Mouse (Mus musculus) heart, embryonic 10.5 days (tissue): ENCODE measurements around the gene Pik3c2a. TPM values are rescaled to one million over a fixed set of nuclear protein-coding genes. Genes with fewer than 3 reads are reported as not detected.
A peak's percentile ranks its signal among the peaks of the same experiment; 100 is the strongest.

ENCODE experiments used
- DNase-seq: peaks from one replicate; pipeline ENCODE4 v3.0.0-alpha.2; 2017; ENCODE audit warnings: low spot score
- H3K27ac ChIP-seq: fragments of 300-500 bp; sonication (generic); 2 replicates; pipeline ENCODE4 v1.5.1; 2016; ENCODE audit warnings: mild to moderate bottlenecking
- H3K27me3 ChIP-seq: fragments of 300-500 bp; sonication (generic); 2 replicates; pipeline ENCODE4 v1.6.1; 2016; ENCODE audit warnings: mild to moderate bottlenecking; ENCODE audit not compliant: poor library complexity, insufficient read depth, severe bottlenecking
- H3K36me3 ChIP-seq: fragments of 300-500 bp; sonication (generic); 2 replicates; pipeline ENCODE4 v1.6.1; 2016; ENCODE audit warnings: mild to moderate bottlenecking, moderate library complexity
- H3K4me1 ChIP-seq: fragments of 300-500 bp; sonication (generic); 2 replicates; pipeline ENCODE4 v1.6.1; 2016; ENCODE audit warnings: mild to moderate bottlenecking
- H3K4me3 ChIP-seq: fragments of 300-500 bp; sonication (generic); 2 replicates; pipeline ENCODE4 v1.5.1; 2016; ENCODE audit warnings: mild to moderate bottlenecking, moderate library complexity
- H3K9me3 ChIP-seq: fragments of 300-500 bp; sonication (generic); 2 replicates; pipeline ENCODE4 v1.6.1; 2016; ENCODE audit warnings: mild to moderate bottlenecking, moderate library complexity
- WGBS: fragments of 180-500 bp; shearing (Covaris S2); methylation state at CpG from one replicate; pipeline ENCODE4 v1.1.7; 2016; 5-methylcytosine and 5-hydroxymethylcytosine counted together
- polyA plus RNA-seq: library from polyadenylated mRNA; unstranded; fragments of >200 nt; fragmentation: Nextera tagmentation; extraction: Ambion mirVana; gene quantifications from 2 replicates; pipeline ENCODE4 v1.2.1, GENCODE M21; 2016

The Pik3c2a gene
- polyA plus RNA-seq, 1 experiment from 2014 or later, result 23.2 TPM

DNA sequence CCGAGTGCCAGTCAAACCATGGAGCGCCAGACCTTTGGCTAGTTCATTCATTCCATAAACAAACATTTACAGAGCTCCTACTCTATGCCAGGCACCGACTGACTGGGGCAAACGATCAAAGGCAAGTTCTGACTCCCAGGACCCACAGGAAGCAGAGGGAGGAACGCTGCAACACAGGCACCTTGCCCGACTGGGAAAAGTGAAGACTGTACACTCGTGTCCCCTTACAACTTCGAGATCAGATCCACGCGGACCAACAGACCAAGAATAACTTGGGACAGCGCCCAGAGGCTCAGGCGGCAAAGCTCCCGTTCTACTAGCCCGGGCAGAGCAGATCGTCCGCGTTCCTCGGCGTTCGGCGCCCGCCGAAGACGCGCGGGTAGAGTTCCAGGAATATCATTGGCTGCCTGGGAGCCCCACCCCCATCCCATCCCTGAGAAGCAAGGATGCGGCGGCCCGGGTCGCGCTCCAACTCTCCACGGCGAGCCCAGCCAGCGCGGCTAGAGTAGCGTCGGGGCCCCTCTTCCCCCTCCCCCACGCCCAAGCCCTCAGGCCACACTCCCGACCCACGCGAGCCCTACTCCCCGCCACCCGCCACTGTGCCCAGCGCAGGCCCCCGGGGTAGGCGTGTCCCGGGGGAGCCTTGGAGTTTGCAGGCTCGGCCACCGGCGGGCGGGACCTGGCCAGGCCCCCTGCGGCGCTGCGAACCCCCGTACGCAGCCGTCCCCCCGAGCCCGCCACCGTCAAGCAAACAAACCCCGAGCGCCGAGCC is 136.0 kb downstream of the Pik3c2a start:
- peak overlapping the region; percentile 86 for H3K4me3 ChIP-seq
- H3K27ac ChIP-seq, result peak overlapping the region; percentile 85
- DNase-seq, result peak; percentile 92
- peaks cover 32% of the 10 kb centered on the region for H3K4me1 ChIP-seq
- H3K36me3 ChIP-seq, result no peaks in the 10 kb centered on the region
- under 1% methylated on average over 63 of the region's 63 CpGs for WGBS
- no peaks in the 10 kb centered on the region for H3K9me3 ChIP-seq
- H3K27me3 ChIP-seq, result peaks cover 4% of the 10 kb centered on the region; the same call in 1 of the 2 replicates

DNA sequence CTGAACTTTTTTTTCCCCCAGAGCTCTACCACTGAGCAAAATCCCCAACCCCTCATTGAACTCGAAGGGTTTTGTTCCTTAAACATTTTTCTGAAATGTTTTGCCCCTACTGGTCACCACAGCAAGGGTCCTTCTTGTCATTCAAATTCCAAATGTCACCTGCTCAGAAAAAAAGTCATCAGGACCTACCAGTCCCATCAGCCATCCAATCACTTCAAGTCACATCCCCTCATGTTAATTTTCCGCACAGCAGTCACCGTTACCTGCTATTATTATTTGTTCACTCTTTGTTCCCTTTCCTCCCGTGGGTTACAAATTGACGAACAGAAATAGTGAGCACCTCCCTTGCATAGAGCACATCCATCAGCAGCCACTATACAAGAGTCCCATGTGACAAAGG is 136.6 kb downstream of the Pik3c2a start:
- Histone ChIP-seq H3K27ac (no peak overlapping the region), H3K4me1 (peaks cover 34% of the 10 kb centered on the region), H3K9me3 (no peaks in the 10 kb centered on the region), H3K27me3 (peaks cover 4% of the 10 kb centered on the region; the same call in 1 of the 2 replicates), H3K36me3 (no peaks in the 10 kb centered on the region), H3K4me3 (peak overlapping the region; percentile 86)
- 23% methylated on average over 5 of the region's 5 CpGs for WGBS
- DNase-seq, result no peak

DNA sequence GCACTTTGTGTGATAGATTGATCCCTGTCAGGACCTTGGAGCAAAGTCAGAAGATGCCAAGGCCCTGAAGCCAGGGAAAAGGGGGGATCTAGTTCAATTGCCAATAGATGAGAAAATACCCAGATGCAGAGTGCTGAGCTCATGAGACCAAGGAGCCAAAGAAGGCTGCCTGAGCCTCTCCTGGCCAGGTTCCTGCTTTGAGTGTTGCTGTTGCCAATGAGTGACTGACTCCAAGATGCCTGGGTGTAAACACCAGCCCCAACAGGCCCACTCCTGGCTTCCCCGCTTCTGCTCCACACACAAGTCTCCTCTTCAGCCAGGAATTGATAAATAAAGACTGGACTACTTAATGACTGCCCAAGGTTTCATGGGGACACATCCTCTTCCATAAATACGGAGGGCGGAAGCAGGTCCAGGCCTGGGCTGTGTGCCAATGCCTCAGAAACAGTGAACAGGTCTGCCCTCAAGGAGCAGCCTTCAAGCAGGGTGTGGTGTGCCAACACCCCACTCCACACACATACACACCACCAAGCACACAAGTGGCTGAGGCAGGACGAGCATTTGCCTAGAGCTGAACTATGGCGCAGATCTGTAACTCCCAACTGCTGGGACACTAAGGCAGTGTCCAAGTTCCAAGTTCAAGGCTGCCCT is 141.5 kb downstream of the Pik3c2a start:
- Histone ChIP-seq H3K27me3 (peaks cover 4% of the 10 kb centered on the region; the same call in 1 of the 2 replicates), H3K36me3 (no peaks in the 10 kb centered on the region), H3K4me3 (no peak overlapping the region), H3K9me3 (no peaks in the 10 kb centered on the region), H3K27ac (peak overlapping the region; percentile 48; the same call in 1 of the 2 replicates), H3K4me1 (peaks cover 36% of the 10 kb centered on the region)
- no peak for DNase-seq
- 91% methylated on average over 5 of the region's 5 CpGs for WGBS

DNA sequence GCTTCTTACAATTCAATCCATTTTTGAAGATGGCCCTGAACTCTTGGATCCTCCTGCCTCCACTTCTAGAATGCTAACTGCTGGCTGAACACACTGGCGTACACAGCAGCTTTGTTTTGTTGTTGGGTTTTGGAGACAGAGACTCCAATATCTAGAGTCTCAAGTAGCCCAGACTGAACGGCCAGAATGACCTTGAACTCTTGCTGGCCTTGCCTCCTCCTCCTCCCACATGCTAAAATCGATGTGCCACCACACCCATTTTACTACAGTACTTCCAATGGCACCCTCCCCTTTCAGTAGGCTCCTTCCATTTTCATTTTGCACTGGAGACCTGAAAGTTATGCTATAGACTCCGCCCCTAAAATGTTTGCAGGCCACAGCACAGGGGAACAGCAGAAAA is 142.1 kb downstream of the Pik3c2a start:
- peak overlapping the region; percentile 48; the same call in 1 of the 2 replicates for H3K27ac ChIP-seq
- H3K27me3 ChIP-seq, result peaks cover 4% of the 10 kb centered on the region; the same call in 1 of the 2 replicates
- H3K9me3 ChIP-seq, result no peaks in the 10 kb centered on the region
- peaks cover 30% of the 10 kb centered on the region for H3K4me1 ChIP-seq
- no peaks in the 10 kb centered on the region for H3K36me3 ChIP-seq
- 67% methylated on average over 4 of the region's 4 CpGs for WGBS
- H3K4me3 ChIP-seq, result no peak overlapping the region
- no peak for DNase-seq

DNA sequence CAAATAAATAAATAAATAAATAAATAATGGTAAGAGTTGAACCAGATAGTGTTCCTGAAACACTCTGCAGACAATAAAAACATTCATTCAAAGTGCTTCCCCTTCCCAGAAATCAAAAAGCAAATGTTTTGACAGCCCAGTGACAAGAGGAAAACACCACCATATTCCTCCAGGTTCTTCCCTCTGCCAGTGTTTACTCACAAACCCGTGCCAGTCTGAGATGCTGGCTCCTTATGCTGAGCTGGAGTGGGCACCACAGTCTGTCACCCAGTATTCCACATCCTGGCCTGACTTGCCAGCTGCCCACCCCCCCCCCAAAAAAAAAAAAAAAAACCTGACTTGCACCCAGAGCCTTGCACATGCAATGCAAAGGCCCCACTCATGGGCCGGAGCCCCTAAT is 144.4 kb downstream of the Pik3c2a start:
- no peaks in the 10 kb centered on the region for H3K36me3 ChIP-seq
- H3K27ac ChIP-seq, result no peak overlapping the region
- no peaks in the 10 kb centered on the region for H3K9me3 ChIP-seq
- 78% methylated on average over 2 of the region's 2 CpGs for WGBS
- no peaks in the 10 kb centered on the region for H3K27me3 ChIP-seq
- H3K4me3 ChIP-seq, result no peak overlapping the region
- no peak for DNase-seq
- peaks cover 41% of the 10 kb centered on the region for H3K4me1 ChIP-seq

DNA sequence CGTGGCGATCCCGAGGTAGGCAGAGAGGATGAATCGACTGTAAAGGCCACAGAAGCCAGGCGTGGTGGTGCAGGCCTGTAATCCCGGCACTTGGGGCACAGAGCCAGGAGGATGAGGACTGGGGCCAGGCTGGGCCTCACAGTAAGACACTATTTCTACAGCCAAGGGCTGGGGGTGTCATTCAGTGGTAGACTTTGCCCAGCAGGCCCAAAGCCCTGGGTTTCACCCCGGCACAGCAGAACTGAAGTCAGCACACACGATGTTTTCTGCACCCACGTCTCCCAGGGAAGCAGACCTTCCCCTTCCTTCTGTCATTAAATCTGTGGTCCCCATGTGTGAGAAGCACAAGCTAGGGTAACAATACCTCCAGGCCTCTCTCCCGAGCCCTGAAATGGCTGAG is 144.9 kb downstream of the Pik3c2a start:
- DNase-seq, result no peak
- Histone ChIP-seq H3K9me3 (no peaks in the 10 kb centered on the region), H3K27ac (no peak overlapping the region), H3K27me3 (no peaks in the 10 kb centered on the region), H3K4me1 (peaks cover 42% of the 10 kb centered on the region), H3K36me3 (no peaks in the 10 kb centered on the region), H3K4me3 (no peak overlapping the region)
- WGBS, result 75% methylated on average over 10 of the region's 10 CpGs

DNA sequence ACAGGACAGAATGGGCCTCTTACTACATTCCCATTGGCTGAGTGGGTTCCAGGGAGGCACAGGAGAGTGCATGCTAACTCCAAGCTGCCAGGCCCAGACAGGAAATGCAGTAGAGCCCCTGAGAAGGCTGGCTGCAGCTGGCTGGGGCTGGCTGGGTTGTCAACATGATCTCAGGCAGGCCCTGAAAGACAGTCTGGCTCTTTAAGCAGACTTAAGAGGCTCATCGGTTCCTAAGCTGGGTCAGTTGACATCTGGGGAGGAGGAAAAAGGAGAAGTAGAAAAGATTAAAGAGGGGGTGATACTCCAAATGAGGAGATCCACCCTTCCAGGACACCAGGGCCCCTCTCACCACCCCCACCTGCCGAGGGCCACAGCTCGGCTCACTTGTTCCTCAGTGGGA is 148.3 kb downstream of the Pik3c2a start:
- WGBS, result 40% methylated on average over 3 of the region's 3 CpGs
- H3K9me3 ChIP-seq, result no peaks in the 10 kb centered on the region
- H3K27ac ChIP-seq, result peak overlapping the region; percentile 76
- peaks cover 46% of the 10 kb centered on the region for H3K4me1 ChIP-seq
- H3K36me3 ChIP-seq, result no peaks in the 10 kb centered on the region
- DNase-seq, result no peak
- H3K4me3 ChIP-seq, result no peak overlapping the region
- no peaks in the 10 kb centered on the region for H3K27me3 ChIP-seq

DNA sequence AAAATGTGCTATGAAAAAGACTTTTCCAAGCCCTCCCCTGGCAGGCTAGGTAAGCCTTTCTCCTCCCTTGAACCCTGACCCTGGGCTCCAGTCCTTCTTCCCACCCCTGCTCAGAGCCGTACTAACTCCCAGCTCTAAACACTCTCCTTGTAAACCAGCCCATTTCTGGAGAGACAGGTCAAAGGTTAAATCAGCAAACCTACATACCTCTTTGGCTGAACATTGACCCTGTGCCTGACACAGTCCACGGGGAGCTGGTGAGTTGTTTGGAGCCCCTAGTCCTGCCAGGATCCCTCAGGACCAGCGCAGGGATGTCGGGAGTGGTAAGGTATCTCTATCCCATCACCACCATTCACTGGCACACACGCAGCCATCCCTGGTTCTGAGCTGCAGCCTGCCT is 150.9 kb downstream of the Pik3c2a start:
- Histone ChIP-seq H3K27ac (peak overlapping the region; percentile 59), H3K4me1 (peaks cover 49% of the 10 kb centered on the region), H3K36me3 (no peaks in the 10 kb centered on the region), H3K27me3 (no peaks in the 10 kb centered on the region), H3K9me3 (no peaks in the 10 kb centered on the region), H3K4me3 (no peak overlapping the region)
- no peak for DNase-seq
- 46% methylated on average over 5 of the region's 5 CpGs for WGBS

DNA sequence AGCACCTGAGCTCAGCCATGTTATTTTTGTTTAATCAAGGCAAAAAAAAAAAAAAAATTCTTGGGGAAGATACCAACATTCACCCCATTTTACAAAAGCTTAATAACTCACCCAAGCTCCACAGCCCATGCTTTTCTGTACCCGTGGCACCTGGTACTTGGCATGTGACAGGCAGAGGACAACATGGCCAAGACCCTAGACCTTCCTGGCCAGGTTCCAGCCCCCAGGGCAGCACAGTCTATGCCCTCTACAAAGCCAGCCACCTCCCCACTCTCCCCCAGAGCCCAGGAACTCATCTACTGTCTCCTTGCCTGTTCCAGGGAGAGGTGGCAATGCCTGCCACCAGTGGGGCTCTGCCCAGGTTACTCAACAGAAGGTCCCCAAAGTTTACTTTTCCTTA is 152.7 kb downstream of the Pik3c2a start:
- peaks cover 67% of the 10 kb centered on the region for H3K4me1 ChIP-seq
- whole genome bisulfite sequencing, result 80% methylated on average over 1 of the region's 1 CpGs

DNA sequence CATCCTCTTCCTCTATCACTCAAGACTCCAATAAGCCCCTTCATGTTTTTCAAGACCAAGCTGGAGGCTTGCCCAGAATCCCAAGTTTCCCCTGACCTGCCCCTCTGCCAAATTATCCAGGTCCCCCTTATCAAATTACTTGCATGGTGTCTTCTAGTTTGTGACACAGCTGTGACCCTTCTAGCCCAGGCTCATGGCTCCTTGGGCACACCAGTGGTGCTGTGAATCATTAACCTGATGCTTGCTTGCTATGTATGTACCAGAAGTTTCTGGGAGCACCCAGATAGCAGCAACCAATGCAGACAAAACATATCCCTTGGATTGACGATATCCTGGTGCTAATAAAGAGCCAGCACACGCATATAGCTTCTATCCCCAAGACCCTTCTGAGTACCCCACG is 154.3 kb downstream of the Pik3c2a start:
- Histone ChIP-seq H3K27me3 (no peaks in the 10 kb centered on the region), H3K36me3 (no peaks in the 10 kb centered on the region), H3K27ac (0 out of 2 replicates have a peak overlapping the region, but pooled peaks have one; percentile 42), H3K4me1 (peaks cover 64% of the 10 kb centered on the region), H3K4me3 (no peak overlapping the region), H3K9me3 (no peaks in the 10 kb centered on the region)
- WGBS, result 82% methylated on average over 3 of the region's 3 CpGs
- no peak for DNase-seq

More for the DNA sequence above, 152.7 kb downstream of the Pik3c2a start:
- Histone ChIP-seq H3K27me3 (no peaks in the 10 kb centered on the region), H3K4me3 (no peak overlapping the region), H3K36me3 (no peaks in the 10 kb centered on the region), H3K27ac (no peak overlapping the region), H3K9me3 (no peaks in the 10 kb centered on the region)
- no peak for DNase-seq

DNA sequence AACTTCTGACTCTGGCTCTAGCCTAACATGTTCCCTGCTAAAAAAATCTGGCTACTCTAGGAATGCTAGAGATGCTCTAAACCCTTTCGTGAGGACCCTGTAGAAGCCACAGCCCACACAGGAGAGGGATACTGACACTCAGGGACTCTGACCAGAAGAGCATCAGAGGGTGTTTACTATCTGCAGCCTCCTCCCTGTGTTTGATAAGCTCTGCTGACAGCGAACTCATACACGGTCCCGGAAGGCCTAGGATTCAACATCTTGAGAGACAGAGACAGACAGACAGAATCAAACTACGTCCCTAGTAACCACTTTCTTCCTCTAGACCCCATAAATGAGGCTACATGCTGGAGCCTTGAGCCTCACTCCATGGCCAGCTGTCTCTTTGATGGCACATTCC is 155.3 kb downstream of the Pik3c2a start:
- Histone ChIP-seq H3K4me3 (no peak overlapping the region), H3K27ac (peak overlapping the region; percentile 72), H3K9me3 (no peaks in the 10 kb centered on the region), H3K36me3 (no peaks in the 10 kb centered on the region), H3K27me3 (no peaks in the 10 kb centered on the region), H3K4me1 (peaks cover 64% of the 10 kb centered on the region)
- no peak for DNase-seq
- 33% methylated on average over 5 of the region's 5 CpGs for WGBS
